ENCODE assay signal across 8 mouse cellular contexts in the genomic region with DNA sequence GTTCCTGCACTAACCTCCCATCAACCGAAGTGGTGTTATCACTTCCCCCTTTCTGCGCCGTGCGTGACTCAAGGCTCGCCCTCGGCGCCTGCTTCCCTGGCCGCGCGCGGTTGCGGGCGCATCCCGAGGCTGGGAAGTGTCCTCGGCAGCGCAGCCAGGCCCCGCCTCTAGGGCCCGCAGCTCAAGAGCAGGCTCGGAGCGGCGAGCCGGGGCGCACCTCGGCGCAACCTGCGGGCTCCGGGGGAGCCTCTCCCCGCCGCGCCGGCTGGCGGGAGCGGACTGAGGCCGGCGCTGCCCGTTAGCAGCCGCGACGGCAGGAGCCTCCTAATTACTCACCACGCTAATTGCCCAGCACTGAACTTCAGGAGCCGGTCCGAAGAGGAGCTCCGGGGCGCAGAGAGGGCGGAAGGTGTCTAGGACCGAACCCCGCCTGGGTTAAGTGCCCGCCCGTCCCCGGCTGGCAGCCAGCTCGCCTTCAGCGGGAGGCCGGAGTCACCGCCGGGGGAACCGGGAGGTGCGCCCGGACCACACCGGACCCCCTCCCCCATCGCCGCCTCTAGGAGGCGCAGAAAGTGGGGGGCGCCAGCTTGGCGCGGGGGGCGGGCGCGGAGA. TPM values are rescaled to one million over a fixed set of nuclear protein-coding genes. Genes with fewer than 3 reads are reported as not detected.
DNase-seq lines count a peak whose midpoint lies in the region; ATAC-seq and TF ChIP-seq lines count a peak whose summit lies in the region.

Plekha6 (plus strand) TSS at position 391 of the 612 bp plus-strand sequence.

- peak within 1 kb of the TSS; percentile 53 for H3K4me3 ChIP-seq in lung, embryonic 14.5 days (ENCODE audit: low read depth, low read length)
- peak within 1 kb of the TSS; percentile 53 for H3K4me3 ChIP-seq in liver, embryonic 13.5 days (replicated peaks)
- H3K4me3 ChIP-seq in neural tube, embryonic 13.5 days, result peak within 1 kb of the TSS; percentile 52

- peak; percentile 7; the same call in 1 of the 2 replicates for TF ChIP-seq CTCF in lung, embryonic 14.5 days (IDR thresholded peaks at IDR 0.05; ENCODE audit: low read depth)

- no peaks in the 10 kb centered on the region for H3K36me3 ChIP-seq in lung, embryonic 14.5 days (ENCODE audit: insufficient read depth)
- no peaks in the 10 kb centered on the region for H3K36me3 ChIP-seq in liver, embryonic 13.5 days
- no peaks in the 10 kb centered on the region for H3K36me3 ChIP-seq in neural tube, embryonic 13.5 days

- no peak within 1 kb of the TSS for H3K27ac ChIP-seq in lung, embryonic 14.5 days (ENCODE audit: low read depth)
- H3K27ac ChIP-seq in liver, embryonic 13.5 days, result no peak within 1 kb of the TSS
- no peak within 1 kb of the TSS for H3K27ac ChIP-seq in neural tube, embryonic 13.5 days (replicated peaks)

- WGBS in lung, embryonic 14.5 days, result under 1% methylated on average over 68 of the region's 68 CpGs
- WGBS in liver, embryonic 13.5 days (ENCODE audit: insufficient replicate concordance), result under 1% methylated on average over 68 of the region's 68 CpGs
- under 1% methylated on average over 64 of the region's 68 CpGs for WGBS in neural tube, embryonic 13.5 days

- 0 out of 2 replicates have a peak, but pooled peaks cover 4% of the 10 kb centered on the region for H3K4me1 ChIP-seq in lung, embryonic 14.5 days (ENCODE audit: insufficient read depth)
- peaks cover 25% of the 10 kb centered on the region for H3K4me1 ChIP-seq in liver, embryonic 13.5 days (replicated peaks)
- peaks cover 25% of the 10 kb centered on the region for H3K4me1 ChIP-seq in neural tube, embryonic 13.5 days (replicated peaks)

- no peaks in the 10 kb centered on the region for H3K9me3 ChIP-seq in lung, embryonic 14.5 days (ENCODE audit: low read depth, low read length)
- no peaks in the 10 kb centered on the region for H3K9me3 ChIP-seq in liver, embryonic 13.5 days (replicated peaks)
- H3K9me3 ChIP-seq in neural tube, embryonic 13.5 days, result no peaks in the 10 kb centered on the region

- no peak for ATAC-seq in lung, embryonic 14.5 days (ENCODE audit: insufficient read depth)
- ATAC-seq in liver, embryonic 13.5 days (ENCODE audit: low read depth), result no peak
- ATAC-seq in neural tube, embryonic 13.5 days (ENCODE audit: low read depth), result peak; percentile 52

- peaks cover 60% of the 10 kb centered on the region for H3K27me3 ChIP-seq in lung, embryonic 14.5 days (ENCODE audit: insufficient read depth, low read length)
- peaks cover 97% of the 10 kb centered on the region for H3K27me3 ChIP-seq in liver, embryonic 13.5 days
- peaks cover 89% of the 10 kb centered on the region for H3K27me3 ChIP-seq in neural tube, embryonic 13.5 days

- DNase-seq in lung, embryonic 14.5 days, result peak; percentile 59
- no peak for DNase-seq in lung, postnatal 25 days (ENCODE audit: low spot score)
- peak; percentile 30 for DNase-seq in brain, adult 2 months (ENCODE audit: low read depth, low spot score)
- peak in 1 of 2 experiments; percentile 33 for DNase-seq in heart, adult 18-20 months
- peak; percentile 45 for DNase-seq in kidney, adult 9 months
- no peak for DNase-seq in liver, embryonic 13.5 days
- no peak for DNase-seq in ovary, postnatal 10 days (ENCODE audit: low spot score)

- peak within 1 kb of the TSS; percentile 47 for H3K9ac ChIP-seq in lung, embryonic 14.5 days
- H3K9ac ChIP-seq in liver, embryonic 13.5 days, result peak within 1 kb of the TSS; percentile 43; the same call in 1 of the 2 replicates
- peak within 1 kb of the TSS; percentile 74 for H3K9ac ChIP-seq in neural tube, embryonic 13.5 days

- peak within 1 kb of the TSS; percentile 99 for H3K4me2 ChIP-seq in lung, embryonic 14.5 days
- H3K4me2 ChIP-seq in liver, embryonic 13.5 days, result peak within 1 kb of the TSS; percentile 71
- peak within 1 kb of the TSS; percentile 95 for H3K4me2 ChIP-seq in neural tube, embryonic 13.5 days

RNA-seq across cellular contexts. Expression of gene Plekha6, which starts in this region (rescaled TPM):
- 6.7 and 10.2 TPM in 2 replicates for polyA plus RNA-seq in lung, embryonic 14.5 days (2014; fragmentation: Nextera tagmentation; extraction: Ambion mirVana)
- total RNA-seq in heart, adult 18-20 months (2021), result 10 to 100 TPM; 40.5 to 47.7 TPM
- polyA plus RNA-seq in liver, embryonic 13.5 days (2015; fragmentation: Nextera tagmentation; extraction: Ambion mirVana), result 1.9 TPM in 2 replicates
- polyA plus RNA-seq in neural tube, embryonic 13.5 days (2015; fragmentation: Nextera tagmentation; extraction: Ambion mirVana), result 25.8 and 27.4 TPM in 2 replicates

Comparison
In these comparisons a context has a peak if more than half of its experiments do, and no peak if none do; other contexts are left out.
1. DNase-seq: peak in lung, embryonic 14.5 days (single experiment), brain, adult 2 months (single experiment) and kidney, adult 9 months (single experiment); none in lung, postnatal 25 days (single experiment), liver, embryonic 13.5 days (single experiment) and ovary, postnatal 10 days (single experiment).
2. Peak in every context shown above with its lines, with median percentiles within 50 percentile points of each other: H3K4me2 ChIP-seq, H3K4me3 ChIP-seq and H3K9ac ChIP-seq.